Mouse (Mus musculus) layer of hippocampus, postnatal 36 days (tissue): Measurements from ENCODE around the gene Nckipsd. TPM values are rescaled to one million over a fixed set of nuclear protein-coding genes. Genes with fewer than 3 reads are reported as not detected.

Experiments
- DNase-seq, 2 experiments: peaks; one replicate each; pipeline ENCODE4 v3.0.0; 2022
- total RNA-seq, 2 experiments: library from RNA; stranded (reverse); gene quantifications; 2 replicates each; pipeline ENCODE4 v1.2.3; 2021

Gene Nckipsd
- 10 to 100 TPM; 70.3 TPM for total RNA-seq

- DNase-seq, result peak; percentile 93
Observed at GRCm38 (mm10) chr9:108808163-108808665, at the start of gene Nckipsd. Nckipsd (plus strand) TSS chr9:108808368.

GRCm38 (mm10) chr9:108759121-108759520, 49.0 kb upstream of the Nckipsd start:
- DNase-seq, result no peak

- no peak for DNase-seq
Observed at GRCm38 (mm10) chr9:108759805-108760204, 48.4 kb upstream of the Nckipsd start.

GRCm38 (mm10) chr9:108761561-108761960, 46.6 kb upstream of the Nckipsd start:
- no peak for DNase-seq

GRCm38 (mm10) chr9:108764971-108765370, 43.2 kb upstream of the Nckipsd start:
- DNase-seq, result no peak

- DNase-seq, result no peak
Observed at GRCm38 (mm10) chr9:108776614-108777013, 31.6 kb upstream of the Nckipsd start.

- no peak for DNase-seq
Observed at GRCm38 (mm10) chr9:108777276-108777675, 30.9 kb upstream of the Nckipsd start.

GRCm38 (mm10) chr9:108780959-108781358, 27.2 kb upstream of the Nckipsd start:
- DNase-seq, result no peak

- no peak for DNase-seq
Observed at GRCm38 (mm10) chr9:108781891-108782290, 26.3 kb upstream of the Nckipsd start.

- no peak for DNase-seq
Observed at GRCm38 (mm10) chr9:108782836-108783547, 25.2 kb upstream of the Nckipsd start.

- peak; percentile 97 for DNase-seq
Observed at GRCm38 (mm10) chr9:108783548-108784463, 24.4 kb upstream of the Nckipsd start, which contains the start of gene Ip6k2. Ip6k2 (plus strand) TSS chr9:108783796.

- DNase-seq, result no peak
Observed at GRCm38 (mm10) chr9:108785416-108785815, 22.8 kb upstream of the Nckipsd start.

- DNase-seq, result no peak
Observed at GRCm38 (mm10) chr9:108786494-108786893, 21.7 kb upstream of the Nckipsd start.

- no peak for DNase-seq
Observed at GRCm38 (mm10) chr9:108787080-108787479, 21.1 kb upstream of the Nckipsd start.

- no peak for DNase-seq
Observed at GRCm38 (mm10) chr9:108788713-108789112, 19.5 kb upstream of the Nckipsd start.

- no peak for DNase-seq
Observed at GRCm38 (mm10) chr9:108792307-108792706, 15.9 kb upstream of the Nckipsd start.

- DNase-seq, result no peak
Observed at GRCm38 (mm10) chr9:108792730-108793129, 15.4 kb upstream of the Nckipsd start.

- no peak for DNase-seq
Observed at GRCm38 (mm10) chr9:108795281-108795680, 12.9 kb upstream of the Nckipsd start.

GRCm38 (mm10) chr9:108795762-108796161, 12.4 kb upstream of the Nckipsd start:
- DNase-seq, result peak; percentile 35 to 46

- DNase-seq, result peak in 1 of 2 experiments; percentile 41
Observed at GRCm38 (mm10) chr9:108796351-108796981, 11.7 kb upstream of the Nckipsd start.

GRCm38 (mm10) chr9:108797477-108797876, 10.7 kb upstream of the Nckipsd start:
- DNase-seq, result peak in 1 of 2 experiments; percentile 44

- DNase-seq, result no peak
Observed at GRCm38 (mm10) chr9:108798508-108799075, 9.6 kb upstream of the Nckipsd start.
